ENCODE assay signal across 37 mouse cellular contexts in genomic region chr1:34518259-34518658, GRCm38 (mm10). TPM values are rescaled to one million over a fixed set of nuclear protein-coding genes. Genes with fewer than 3 reads are reported as not detected.
DNase-seq lines count a peak whose midpoint lies in the region; ATAC-seq and TF ChIP-seq lines count a peak whose summit lies in the region.
"Had no signal": no experiment of that assay in that cellular context is flagged by ENCODE, and none has a peak within 500 bp of the region (broad histone marks: within the 10 kb centered on the region; RNA-seq: fewer than 3 reads in every experiment).

No protein-coding gene starts in this region.

- H3K4me2 ChIP-seq in midbrain, postnatal 0 days (ENCODE audit: low read depth, low read length, poor library complexity, severe bottlenecking): no peak overlapping the region
- H3K4me2 ChIP-seq: hindbrain, embryonic 13.5 days; limb, embryonic 13.5 days; liver, embryonic 11.5 days; lung, embryonic 15.5 days; midbrain, embryonic 12.5 days; neural tube, embryonic 13.5 days had no signal

- H3K9ac ChIP-seq in midbrain, postnatal 0 days (replicated peaks; ENCODE audit: low read length, poor library complexity, severe bottlenecking): no peak overlapping the region
- H3K9ac ChIP-seq: hindbrain, embryonic 13.5 days; limb, embryonic 13.5 days; lung, embryonic 15.5 days; midbrain, embryonic 12.5 days; neural tube, embryonic 13.5 days had no signal

- intact Hi-C loops in heart, postnatal 36 days (cut with DNase I): no loop called here

- CTCF ChIA-PET in Patski (lab: Charles Lee): no interaction called here

- H3K4me1 ChIP-seq in midbrain, postnatal 0 days (ENCODE audit: insufficient read depth, low read length): no peaks in the 10 kb centered on the region
- no peaks in the 10 kb centered on the region for H3K4me1 ChIP-seq in midbrain, embryonic 10.5 days
- H3K4me1 ChIP-seq: hindbrain, embryonic 13.5 days; limb, embryonic 13.5 days; lung, embryonic 15.5 days; midbrain, embryonic 12.5 days; neural tube, embryonic 13.5 days had no signal

- 88% methylated on average over 1 of the region's 1 CpGs for WGBS in midbrain, postnatal 0 days
- WGBS in midbrain, embryonic 10.5 days: 80% methylated on average over 1 of the region's 1 CpGs

- H3K27me3 ChIP-seq in midbrain, postnatal 0 days (ENCODE audit: insufficient read depth, low read length): no peaks in the 10 kb centered on the region
- no peaks in the 10 kb centered on the region for H3K27me3 ChIP-seq in midbrain, embryonic 10.5 days (ENCODE audit: low read depth, poor library complexity, severe bottlenecking)
- H3K27me3 ChIP-seq in Patski: peaks cover 3% of the 10 kb centered on the region
- H3K27me3 ChIP-seq: hindbrain, embryonic 13.5 days; limb, embryonic 13.5 days; lung, embryonic 15.5 days; midbrain, embryonic 12.5 days; neural tube, embryonic 13.5 days had no signal

- H3K27ac ChIP-seq in midbrain, postnatal 0 days (ENCODE audit: low read depth, low read length): no peak overlapping the region
- no peak overlapping the region for H3K27ac ChIP-seq in midbrain, embryonic 10.5 days (replicated peaks)
- H3K27ac ChIP-seq: heart, embryonic 10.5 days; hindbrain, embryonic 13.5 days; left cerebral cortex, adult 2 months; limb, embryonic 13.5 days; lung, embryonic 15.5 days; midbrain, embryonic 12.5 days; neural tube, embryonic 13.5 days had no signal

- TF ChIP-seq CTCF in midbrain, postnatal 0 days (IDR thresholded peaks at IDR 0.05): peak; percentile 8; the same call in 1 of the 2 replicates
- TF ChIP-seq CTCF in Patski (IDR thresholded peaks at IDR 0.05): peak; percentile 9

- no peak for ATAC-seq in midbrain, postnatal 0 days (ENCODE audit: low FRiP score)
- ATAC-seq in Patski: no peak
- ATAC-seq: forebrain, embryonic 16.5 days; inflammation-experienced regulatory T-cells, adult 6 months had no signal

- POLR2A ChIA-PET in Patski (lab: Charles Lee): no interaction called here

- no peaks in the 10 kb centered on the region for H3K9me3 ChIP-seq in midbrain, postnatal 0 days (ENCODE audit: low read length)
- no peaks in the 10 kb centered on the region for H3K9me3 ChIP-seq in midbrain, embryonic 10.5 days (replicated peaks)
- H3K9me3 ChIP-seq: heart, embryonic 10.5 days; hindbrain, embryonic 13.5 days; limb, embryonic 13.5 days; lung, embryonic 15.5 days; midbrain, embryonic 12.5 days; neural tube, embryonic 13.5 days had no signal

- DNase-seq in heart, adult 11 months: peak; percentile 15
- no peak for DNase-seq in heart, postnatal 36 days
- DNase-seq in midbrain, postnatal 0 days (ENCODE audit: low spot score): no peak
- DNase-seq in midbrain, embryonic 10.5 days (ENCODE audit: low spot score): no peak
- DNase-seq in B cell, adult 2 months: peak; percentile 25 to 33
- DNase-seq in Patski (ENCODE audit: low read depth, low spot score): no peak
- DNase-seq in kidney, postnatal 10 days: no peak
- DNase-seq: adrenal gland, adult 8-10 months; cerebellum, adult 11 months; cerebellum, adult 9-10 months; gastrocnemius, postnatal 10 days; heart, postnatal 4 days; kidney, adult 8-10 months; kidney, postnatal 14 days; right cerebral cortex, postnatal 4 days had no signal

- no peak overlapping the region for H3K4me3 ChIP-seq in midbrain, postnatal 0 days (ENCODE audit: low read depth, low read length)
- H3K4me3 ChIP-seq in midbrain, embryonic 10.5 days: no peak overlapping the region
- H3K4me3 ChIP-seq: erythroblast, embryonic 14.5 days; heart, embryonic 10.5 days; hindbrain, embryonic 13.5 days; left cerebral cortex, adult 2 months; limb, embryonic 13.5 days; lung, embryonic 15.5 days; midbrain, embryonic 12.5 days; neural tube, embryonic 13.5 days had no signal

- no peaks in the 10 kb centered on the region for H3K36me3 ChIP-seq in midbrain, postnatal 0 days (ENCODE audit: insufficient read depth, low read length)
- no peaks in the 10 kb centered on the region for H3K36me3 ChIP-seq in midbrain, embryonic 10.5 days
- H3K36me3 ChIP-seq: heart, embryonic 10.5 days; hindbrain, embryonic 13.5 days; limb, embryonic 13.5 days; lung, embryonic 15.5 days; midbrain, embryonic 12.5 days; neural tube, embryonic 13.5 days had no signal

- in situ Hi-C loops in Patski (cut with MboI; ENCODE audit: low pct_unique_long_range_greater_than_20kb): no loop called here

RNA-seq across cellular contexts. Expression of gene Cfc1, which starts 17.2 kb away (rescaled TPM):
- not detected for total RNA-seq in heart, postnatal 36 days (2021)
- not detected in 2 replicates for total RNA-seq in midbrain, postnatal 0 days (2014; rRNA removed)
- 0.44 and 1.2 TPM in 2 replicates for polyA plus RNA-seq in midbrain, postnatal 0 days (2015; fragmentation: Nextera tagmentation; extraction: Ambion mirVana)
- not detected in 2 replicates for polyA plus RNA-seq in midbrain, embryonic 10.5 days (2016; fragmentation: Nextera tagmentation; extraction: Ambion mirVana)
- not detected for polyA plus RNA-seq in Patski (2021)
- total RNA-seq: adrenal gland, adult 8-10 months; common myeloid progenitor, adult 5-6 weeks; gastrocnemius, postnatal 10 days; heart, postnatal 4 days; layer of hippocampus, postnatal 10 days; left cerebral cortex, adult 2 months; left cerebral cortex, postnatal 36 days; megakaryocyte, adult 5-6 weeks had no signal
- polyA plus RNA-seq: erythroblast, embryonic 14.5 days; forebrain, embryonic 11.5 days; gonadal fat pad, adult 2 months; heart, embryonic 16.5 days; hindbrain, embryonic 13.5 days; liver, embryonic 11.5 days; liver, embryonic 16.5 days; midbrain, embryonic 12.5 days; neural tube, embryonic 13.5 days; spleen, adult 2 months; thymus, postnatal 0 days had no signal

RNA-seq across cellular contexts. Expression of gene Prss39, which starts 20.0 kb away (rescaled TPM):
- total RNA-seq in heart, postnatal 36 days (2021): not detected
- total RNA-seq in midbrain, postnatal 0 days (2014; rRNA removed): not detected in 2 replicates
- polyA plus RNA-seq in midbrain, postnatal 0 days (2015; fragmentation: Nextera tagmentation; extraction: Ambion mirVana): not detected in 2 replicates
- not detected in 2 replicates for polyA plus RNA-seq in midbrain, embryonic 10.5 days (2016; fragmentation: Nextera tagmentation; extraction: Ambion mirVana)
- not detected for polyA plus RNA-seq in Patski (2021)
- total RNA-seq: adrenal gland, adult 8-10 months; common myeloid progenitor, adult 5-6 weeks; gastrocnemius, postnatal 10 days; heart, postnatal 4 days; layer of hippocampus, postnatal 10 days; left cerebral cortex, adult 2 months; left cerebral cortex, postnatal 36 days; megakaryocyte, adult 5-6 weeks had no signal
- polyA plus RNA-seq: embryonic facial prominence, embryonic 14.5 days; erythroblast, embryonic 14.5 days; forebrain, embryonic 11.5 days; forebrain, embryonic 16.5 days; heart, embryonic 10.5 days; heart, embryonic 16.5 days; hindbrain, embryonic 13.5 days; inflammation-experienced regulatory T-cells, adult 6 months; limb, embryonic 13.5 days; liver, embryonic 11.5 days; liver, embryonic 16.5 days; lung, embryonic 15.5 days; midbrain, embryonic 12.5 days; neural tube, embryonic 13.5 days; thymus, postnatal 0 days had no signal

RNA-seq across cellular contexts. Expression of gene Prss40, which starts 42.5 kb away (rescaled TPM):
- not detected for total RNA-seq in heart, postnatal 36 days (2021)
- total RNA-seq in midbrain, postnatal 0 days (2014; rRNA removed): not detected in 2 replicates
- polyA plus RNA-seq in midbrain, postnatal 0 days (2015; fragmentation: Nextera tagmentation; extraction: Ambion mirVana): 0.18 and 0.19 TPM in 2 replicates
- not detected in 2 replicates for polyA plus RNA-seq in midbrain, embryonic 10.5 days (2016; fragmentation: Nextera tagmentation; extraction: Ambion mirVana)
- polyA plus RNA-seq in Patski (2021): not detected
- total RNA-seq: adrenal gland, adult 8-10 months; common myeloid progenitor, adult 5-6 weeks; gastrocnemius, postnatal 10 days; heart, postnatal 4 days; layer of hippocampus, postnatal 10 days; left cerebral cortex, adult 2 months; left cerebral cortex, postnatal 36 days; megakaryocyte, adult 5-6 weeks had no signal
- polyA plus RNA-seq: embryonic facial prominence, embryonic 14.5 days; erythroblast, embryonic 14.5 days; forebrain, embryonic 11.5 days; heart, embryonic 16.5 days; hindbrain, embryonic 13.5 days; inflammation-experienced regulatory T-cells, adult 6 months; liver, embryonic 11.5 days; liver, embryonic 16.5 days; lung, embryonic 15.5 days; midbrain, embryonic 12.5 days; neural tube, embryonic 13.5 days; spleen, adult 2 months; thymus, postnatal 0 days had no signal

RNA-seq across cellular contexts. Expression of gene Ptpn18, which starts 58.7 kb away (rescaled TPM):
- 1 to 10 TPM; 4.8 to 5.6 TPM for total RNA-seq in heart, postnatal 36 days (2021)
- total RNA-seq in midbrain, postnatal 0 days (2014; rRNA removed): 5.6 TPM in 1 of 2 replicates, not detected in the other
- 4.7 and 5.1 TPM in 2 replicates for polyA plus RNA-seq in midbrain, postnatal 0 days (2015; fragmentation: Nextera tagmentation; extraction: Ambion mirVana)
- 6.1 and 7.3 TPM in 2 replicates for polyA plus RNA-seq in midbrain, embryonic 10.5 days (2016; fragmentation: Nextera tagmentation; extraction: Ambion mirVana)
- 1.5 TPM for polyA plus RNA-seq in Patski (2021)

Comparison
In these comparisons a context has a peak if more than half of its experiments do, and no peak if none do; other contexts are left out.
1. DNase-seq: peak in heart, adult 11 months (single experiment) and B cell, adult 2 months (2 of 2); none in heart, postnatal 36 days (0 of 2), midbrain, postnatal 0 days (single experiment), midbrain, embryonic 10.5 days (single experiment), Patski (single experiment) and kidney, postnatal 10 days (single experiment).